Mouse (Mus musculus) neural tube, embryonic 15.5 days (tissue): Measurements from ENCODE around the gene Scaper. TPM values are rescaled to one million over a fixed set of nuclear protein-coding genes. Genes with fewer than 3 reads are reported as not detected.

Experiments used
- ATAC-seq: fragments of 200-750 bp; cut with Nextera tagmentation; 2 replicates; pipeline ENCODE4 v1.8.0; 2017; ENCODE audit warnings: mild to moderate bottlenecking, moderate TSS enrichment, moderate library complexity; ENCODE audit not compliant: low FRiP score
- H3K27ac ChIP-seq: fragments of 300-500 bp; sonication (generic); replicated peaks from 2 replicates; pipeline ENCODE4 v1.5.1; 2015; ENCODE audit warnings: mild to moderate bottlenecking, inconsistent platforms
- H3K27me3 ChIP-seq: fragments of 300-500 bp; sonication (generic); replicated peaks from 2 replicates; pipeline ENCODE4 v1.6.1; 2015; ENCODE audit warnings: inconsistent platforms
- H3K36me3 ChIP-seq: fragments of 300-500 bp; sonication (generic); 2 replicates; pipeline ENCODE4 v1.6.1; 2015; ENCODE audit warnings: inconsistent platforms
- H3K4me1 ChIP-seq: fragments of 300-500 bp; sonication (generic); 2 replicates; pipeline ENCODE4 v1.6.1; 2015; ENCODE audit warnings: inconsistent platforms
- H3K4me2 ChIP-seq: fragments of 300-500 bp; sonication (generic); 2 replicates; pipeline ENCODE4 v1.6.1; 2015; ENCODE audit warnings: inconsistent platforms, mild to moderate bottlenecking, moderate library complexity
- H3K4me3 ChIP-seq: fragments of 300-500 bp; sonication (generic); replicated peaks from 2 replicates; pipeline ENCODE4 v1.5.1; 2015; ENCODE audit warnings: mild to moderate bottlenecking, inconsistent platforms
- H3K9ac ChIP-seq: fragments of 300-500 bp; sonication (generic); replicated peaks from 2 replicates; pipeline ENCODE4 v1.6.1; 2015; ENCODE audit warnings: mild to moderate bottlenecking, inconsistent platforms
- H3K9me3 ChIP-seq: fragments of 300-500 bp; sonication (generic); replicated peaks from 2 replicates; pipeline ENCODE4 v1.6.1; 2016; ENCODE audit warnings: inconsistent platforms
- WGBS: fragments of 180-500 bp; shearing (Covaris S2); methylation state at CpG from one replicate; pipeline ENCODE4 v1.1.7; 2015; ENCODE audit warnings: mixed read lengths; 5-methylcytosine and 5-hydroxymethylcytosine counted together
- polyA plus RNA-seq: library from polyadenylated mRNA; unstranded; fragments of >200 nt; fragmentation: Nextera tagmentation; extraction: Ambion mirVana; gene quantifications from 2 replicates; pipeline ENCODE4 v1.2.1, GENCODE M21; 2015

The Scaper gene
- polyA plus RNA-seq, 1 experiment from 2014 or later, result 36.8 TPM

- Histone ChIP-seq H3K4me3 (no peak overlapping the region), H3K27me3 (no peaks in the 10 kb centered on the region), H3K4me2 (no peak overlapping the region), H3K27ac (no peak overlapping the region), H3K4me1 (no peaks in the 10 kb centered on the region), H3K36me3 (no peaks in the 10 kb centered on the region), H3K9ac (no peak overlapping the region), H3K9me3 (no peaks in the 10 kb centered on the region)
- ATAC-seq, result no peak
Observed at GRCm38 (mm10) chr9:55598594-55598993, 339.3 kb downstream of the Scaper start.

DNA sequence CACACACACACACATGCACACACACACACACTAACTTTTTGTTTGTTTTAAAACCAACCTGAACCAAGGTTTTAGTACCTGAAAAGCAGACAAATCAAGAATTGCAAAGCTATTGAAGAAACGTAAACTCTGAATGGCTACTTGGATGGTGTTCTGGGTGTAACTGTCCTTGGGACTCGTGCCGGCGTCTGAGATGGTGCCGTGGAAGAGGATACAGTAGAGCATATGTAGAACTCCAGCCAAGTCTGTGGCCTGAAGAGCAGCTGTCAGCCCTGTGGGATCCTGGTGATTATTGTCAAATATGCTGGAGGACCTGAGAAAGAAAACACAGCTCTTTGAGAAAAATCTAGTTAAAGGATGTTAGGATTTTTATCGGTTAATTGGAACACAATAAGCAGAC, 351.8 kb downstream of the Scaper start:
- Histone ChIP-seq H3K9ac (no peak overlapping the region), H3K4me2 (no peak overlapping the region), H3K9me3 (no peaks in the 10 kb centered on the region), H3K4me1 (no peaks in the 10 kb centered on the region), H3K27me3 (no peaks in the 10 kb centered on the region), H3K36me3 (peaks cover 7% of the 10 kb centered on the region), H3K27ac (no peak overlapping the region), H3K4me3 (no peak overlapping the region)
- ATAC-seq, result no peak
- whole genome bisulfite sequencing, result 93% methylated on average over 6 of the region's 6 CpGs

- 49% methylated on average over 3 of the region's 3 CpGs for WGBS
- H3K27ac ChIP-seq, result no peak overlapping the region
- H3K4me2 ChIP-seq, result no peak overlapping the region
- no peak overlapping the region for H3K4me3 ChIP-seq
- no peaks in the 10 kb centered on the region for H3K27me3 ChIP-seq
- no peaks in the 10 kb centered on the region for H3K9me3 ChIP-seq
- ATAC-seq, result no peak
- H3K36me3 ChIP-seq, result peaks cover 7% of the 10 kb centered on the region
- H3K4me1 ChIP-seq, result no peaks in the 10 kb centered on the region
- H3K9ac ChIP-seq, result no peak overlapping the region
Observed at GRCm38 (mm10) chr9:55581414-55581813, 356.5 kb downstream of the Scaper start.

DNA sequence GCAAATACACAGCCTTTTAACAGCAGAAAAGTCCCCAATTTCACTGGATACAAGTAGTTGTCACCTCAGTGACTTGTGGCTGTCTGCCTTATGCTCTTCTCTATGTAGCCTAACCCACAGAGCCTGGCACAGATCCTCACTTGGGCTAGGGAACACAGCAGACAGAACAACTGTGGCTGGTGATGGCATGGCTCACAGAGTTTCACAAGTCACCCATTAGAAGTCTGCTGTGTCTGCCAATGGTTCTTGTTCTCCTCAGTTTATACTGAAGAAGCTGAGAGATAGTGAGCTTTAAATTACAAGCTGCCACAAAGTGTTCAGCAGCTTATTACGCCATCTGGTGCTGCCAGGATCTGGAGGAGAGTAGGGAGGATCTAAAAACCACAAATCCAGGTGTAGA, 361.3 kb downstream of the Scaper start:
- Histone ChIP-seq H3K4me1 (no peaks in the 10 kb centered on the region), H3K36me3 (no peaks in the 10 kb centered on the region), H3K27me3 (no peaks in the 10 kb centered on the region), H3K27ac (no peak overlapping the region), H3K9me3 (no peaks in the 10 kb centered on the region), H3K9ac (no peak overlapping the region), H3K4me2 (no peak overlapping the region), H3K4me3 (no peak overlapping the region)
- WGBS, result 75% methylated on average over 1 of the region's 1 CpGs
- no peak for ATAC-seq

GRCm38 (mm10) chr9:55571071-55571470, 366.8 kb downstream of the Scaper start:
- no peak overlapping the region for H3K9ac ChIP-seq
- H3K9me3 ChIP-seq, result no peaks in the 10 kb centered on the region
- no peaks in the 10 kb centered on the region for H3K4me1 ChIP-seq
- no peak overlapping the region for H3K27ac ChIP-seq
- H3K4me3 ChIP-seq, result no peak overlapping the region
- no peak for ATAC-seq
- H3K4me2 ChIP-seq, result no peak overlapping the region
- H3K36me3 ChIP-seq, result no peaks in the 10 kb centered on the region
- WGBS, result 94% methylated on average over 1 of the region's 1 CpGs
- no peaks in the 10 kb centered on the region for H3K27me3 ChIP-seq

GRCm38 (mm10) chr9:55568466-55569159, 369.3 kb downstream of the Scaper start:
- H3K9ac ChIP-seq, result no peak overlapping the region
- H3K27ac ChIP-seq, result no peak overlapping the region
- no peak for ATAC-seq
- H3K27me3 ChIP-seq, result no peaks in the 10 kb centered on the region
- no peaks in the 10 kb centered on the region for H3K9me3 ChIP-seq
- no peaks in the 10 kb centered on the region for H3K36me3 ChIP-seq
- no peak overlapping the region for H3K4me2 ChIP-seq
- no peaks in the 10 kb centered on the region for H3K4me1 ChIP-seq
- WGBS, result 76% methylated on average over 5 of the region's 5 CpGs
- no peak overlapping the region for H3K4me3 ChIP-seq

DNA sequence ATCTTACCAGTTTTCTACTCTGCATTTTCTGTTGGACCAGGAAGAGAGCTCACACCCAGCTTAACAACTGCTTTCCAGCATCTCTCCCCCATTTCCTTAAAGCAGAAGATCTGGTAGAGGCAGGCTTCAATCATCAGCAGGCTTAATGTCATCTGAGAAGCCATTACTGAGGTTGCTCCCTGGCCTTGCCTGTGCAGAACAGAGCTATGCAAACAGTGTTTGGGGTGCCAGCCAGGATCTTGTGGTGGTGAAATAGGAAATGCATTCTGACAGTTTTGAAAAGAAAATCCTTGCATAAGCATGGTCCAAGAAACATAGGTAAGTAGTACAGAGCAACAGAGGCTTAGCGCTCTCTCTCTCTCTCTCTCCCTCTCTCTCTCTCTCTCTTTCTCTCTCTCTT, 377.0 kb downstream of the Scaper start:
- Histone ChIP-seq H3K4me1 (no peaks in the 10 kb centered on the region), H3K4me2 (no peak overlapping the region), H3K27ac (no peak overlapping the region), H3K9me3 (no peaks in the 10 kb centered on the region), H3K36me3 (no peaks in the 10 kb centered on the region), H3K9ac (no peak overlapping the region), H3K4me3 (no peak overlapping the region), H3K27me3 (no peaks in the 10 kb centered on the region)
- WGBS, result 94% methylated on average over 1 of the region's 1 CpGs
- ATAC-seq, result no peak

- H3K4me1 ChIP-seq, result no peaks in the 10 kb centered on the region
- no peak overlapping the region for H3K27ac ChIP-seq
- ATAC-seq, result no peak
- H3K27me3 ChIP-seq, result peaks cover 17% of the 10 kb centered on the region
- H3K4me2 ChIP-seq, result no peak overlapping the region
- no peak overlapping the region for H3K9ac ChIP-seq
- no peaks in the 10 kb centered on the region for H3K9me3 ChIP-seq
- no peak overlapping the region for H3K4me3 ChIP-seq
- WGBS, result 76% methylated on average over 1 of the region's 1 CpGs
- H3K36me3 ChIP-seq, result no peaks in the 10 kb centered on the region
Observed at GRCm38 (mm10) chr9:55554986-55555385, 382.9 kb downstream of the Scaper start.

DNA sequence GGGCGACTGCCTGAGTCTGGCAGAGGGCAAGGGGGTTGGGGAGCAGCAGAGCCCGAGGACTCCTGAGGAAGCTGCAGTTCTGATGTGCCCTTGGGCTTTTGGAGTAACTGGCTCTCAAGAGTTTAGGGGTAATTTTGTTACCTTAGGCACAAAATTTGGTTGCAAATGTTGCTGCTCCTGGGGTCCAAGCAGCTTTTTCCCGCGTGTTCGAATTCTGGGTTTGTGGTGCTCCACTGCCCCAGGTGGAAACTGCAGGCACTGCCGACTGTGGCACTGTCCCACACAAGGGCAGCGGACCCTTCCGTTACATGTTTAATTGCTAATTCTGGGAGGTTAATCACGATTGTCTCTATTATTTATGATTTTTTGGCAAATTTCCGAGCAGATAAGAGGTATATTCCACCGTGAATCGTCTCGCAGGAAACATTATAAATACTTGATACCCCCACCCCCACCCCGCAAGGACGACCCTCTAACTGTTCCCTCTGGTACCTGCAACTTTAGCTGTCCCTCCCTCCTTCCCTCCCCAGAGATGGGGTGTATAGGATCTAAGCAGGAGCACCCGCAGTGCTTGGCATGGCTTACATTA, 388.5 kb downstream of the Scaper start:
- no peaks in the 10 kb centered on the region for H3K36me3 ChIP-seq
- H3K9ac ChIP-seq, result no peak overlapping the region
- 9% methylated on average over 16 of the region's 16 CpGs for WGBS
- H3K4me3 ChIP-seq, result no peak overlapping the region
- H3K27ac ChIP-seq, result no peak overlapping the region
- H3K4me1 ChIP-seq, result peaks cover 16% of the 10 kb centered on the region
- H3K9me3 ChIP-seq, result no peaks in the 10 kb centered on the region
- peaks cover 71% of the 10 kb centered on the region for H3K27me3 ChIP-seq
- no peak for ATAC-seq
- H3K4me2 ChIP-seq, result peak overlapping the region; percentile 23

DNA sequence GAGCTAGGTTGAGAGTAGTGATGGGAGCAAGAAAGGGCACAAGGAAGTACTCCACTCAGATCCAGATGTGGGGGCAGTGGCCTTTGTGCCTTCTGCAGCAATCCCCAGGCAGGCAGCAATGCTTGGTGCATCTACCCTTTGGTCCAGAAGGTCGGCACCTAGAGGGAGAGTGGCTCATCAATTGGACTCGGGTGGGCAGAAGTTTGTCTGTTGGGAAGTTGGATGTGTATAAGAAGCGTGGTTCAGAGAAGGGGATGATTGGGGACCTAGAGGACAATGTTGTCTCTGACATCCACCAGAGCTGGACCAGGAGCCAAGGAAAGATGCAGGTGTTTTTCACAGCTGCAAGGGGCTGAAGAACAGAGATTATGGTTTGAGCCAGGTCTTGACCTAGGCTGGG, 389.0 kb downstream of the Scaper start:
- H3K4me2 ChIP-seq, result no peak overlapping the region
- H3K27ac ChIP-seq, result no peak overlapping the region
- 24% methylated on average over 3 of the region's 3 CpGs for WGBS
- no peak for ATAC-seq
- H3K27me3 ChIP-seq, result peaks cover 74% of the 10 kb centered on the region
- H3K36me3 ChIP-seq, result no peaks in the 10 kb centered on the region
- peaks cover 22% of the 10 kb centered on the region for H3K4me1 ChIP-seq
- no peak overlapping the region for H3K4me3 ChIP-seq
- H3K9ac ChIP-seq, result no peak overlapping the region
- H3K9me3 ChIP-seq, result no peaks in the 10 kb centered on the region

DNA sequence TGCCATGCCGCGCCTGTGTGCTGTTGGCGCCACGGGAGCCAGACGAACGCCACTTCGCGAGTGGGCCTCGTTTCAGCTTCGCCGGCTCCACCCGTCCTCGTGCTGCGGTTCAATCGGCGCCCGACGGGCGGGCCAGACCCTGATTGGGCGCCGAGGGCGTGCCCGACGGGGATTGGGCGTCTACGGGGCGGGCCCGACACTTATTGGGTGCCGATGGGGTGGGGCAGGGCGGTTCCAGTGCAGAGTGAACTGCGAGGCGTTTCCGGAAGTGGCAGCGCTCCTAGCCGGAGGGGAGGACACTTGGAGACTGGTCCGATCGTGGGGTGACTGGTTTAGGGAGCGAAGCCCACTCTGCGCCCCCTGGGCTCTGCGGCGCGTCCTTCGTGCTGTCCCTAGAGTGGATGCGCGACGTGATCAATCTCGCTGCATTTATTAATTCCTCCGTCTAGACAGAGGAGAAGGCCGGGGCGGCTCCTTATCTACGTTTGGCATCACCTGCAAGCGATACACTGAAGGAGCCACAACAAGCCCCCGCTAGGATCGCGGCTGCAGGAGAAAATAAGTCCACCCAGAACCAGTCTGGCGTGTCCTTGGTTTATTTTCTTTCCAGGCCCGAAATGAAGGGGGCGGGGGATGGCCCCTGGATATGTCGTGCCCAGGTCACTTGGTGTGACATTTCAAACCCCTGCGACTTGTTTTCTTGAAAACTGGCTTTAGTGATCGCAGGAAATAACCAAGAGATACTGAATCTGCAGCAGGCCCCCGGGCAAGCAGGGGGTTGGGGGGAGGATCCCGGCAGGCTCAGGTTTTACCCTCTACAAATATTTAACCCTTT, 391.5 kb downstream of the Scaper start:
- ATAC-seq, result peak; percentile 23; the same call in 1 of the 2 replicates
- H3K9me3 ChIP-seq, result no peaks in the 10 kb centered on the region
- peaks cover 35% of the 10 kb centered on the region for H3K4me1 ChIP-seq
- H3K4me2 ChIP-seq, result peak overlapping the region; percentile 40
- H3K36me3 ChIP-seq, result no peaks in the 10 kb centered on the region
- H3K4me3 ChIP-seq, result peak overlapping the region; percentile 18
- H3K27me3 ChIP-seq, result peaks cover 83% of the 10 kb centered on the region
- H3K9ac ChIP-seq, result no peak overlapping the region
- WGBS, result 2% methylated on average over 59 of the region's 63 CpGs
- H3K27ac ChIP-seq, result no peak overlapping the region
